Mouse (Mus musculus) heart, embryonic 12.5 days (tissue): ENCODE measurements around the gene Agbl1. TPM values are rescaled to one million over a fixed set of nuclear protein-coding genes. Genes with fewer than 3 reads are reported as not detected.

Source experiments
- ATAC-seq: fragments of 200-750 bp; cut with Nextera tagmentation; 2 replicates; pipeline ENCODE4 v1.8.0; 2017; ENCODE audit warnings: moderate TSS enrichment, moderate library complexity; ENCODE audit not compliant: insufficient number of reproducible peaks, low FRiP score
- H3K27ac ChIP-seq: fragments of 300-500 bp; sonication (generic); 2 replicates; pipeline ENCODE4 v1.5.1; 2016; ENCODE audit warnings: mild to moderate bottlenecking, moderate library complexity; ENCODE audit not compliant: poor library complexity, severe bottlenecking
- H3K27me3 ChIP-seq: fragments of 300-500 bp; sonication (generic); replicated peaks from 2 replicates; pipeline ENCODE4 v1.6.1; 2016; ENCODE audit warnings: mild to moderate bottlenecking, moderate library complexity
- H3K36me3 ChIP-seq: fragments of 300-500 bp; sonication (generic); 2 replicates; pipeline ENCODE4 v1.6.1; 2016; ENCODE audit warnings: mild to moderate bottlenecking, moderate library complexity
- H3K4me1 ChIP-seq: fragments of 300-500 bp; sonication (generic); replicated peaks from 2 replicates; pipeline ENCODE4 v1.6.1; 2016; ENCODE audit warnings: mild to moderate bottlenecking
- H3K4me2 ChIP-seq: fragments of 300-500 bp; sonication (generic); 2 replicates; pipeline ENCODE4 v1.6.1; 2016; ENCODE audit warnings: mild to moderate bottlenecking, moderate library complexity
- H3K4me3 ChIP-seq: fragments of 300-500 bp; sonication (generic); 2 replicates; pipeline ENCODE4 v1.5.1; 2016; ENCODE audit warnings: mild to moderate bottlenecking
- H3K9ac ChIP-seq: fragments of 300-500 bp; sonication (generic); 2 replicates; pipeline ENCODE4 v1.6.1; 2016; ENCODE audit warnings: mild to moderate bottlenecking, moderate library complexity
- H3K9me3 ChIP-seq: fragments of 300-500 bp; sonication (generic); replicated peaks from 2 replicates; pipeline ENCODE4 v1.6.1; 2016; ENCODE audit warnings: mild to moderate bottlenecking, moderate library complexity
- WGBS: fragments of 180-500 bp; shearing (Covaris S2); methylation state at CpG from one replicate; pipeline ENCODE4 v1.1.7; 2016; 5-methylcytosine and 5-hydroxymethylcytosine counted together
- polyA plus RNA-seq: library from polyadenylated mRNA; unstranded; fragments of >200 nt; fragmentation: Nextera tagmentation; extraction: Ambion mirVana; gene quantifications from 2 replicates; pipeline ENCODE4 v1.2.1, GENCODE M21; 2016

Gene Agbl1
- polyA plus RNA-seq, 1 experiment from 2014 or later: not detected

DNA sequence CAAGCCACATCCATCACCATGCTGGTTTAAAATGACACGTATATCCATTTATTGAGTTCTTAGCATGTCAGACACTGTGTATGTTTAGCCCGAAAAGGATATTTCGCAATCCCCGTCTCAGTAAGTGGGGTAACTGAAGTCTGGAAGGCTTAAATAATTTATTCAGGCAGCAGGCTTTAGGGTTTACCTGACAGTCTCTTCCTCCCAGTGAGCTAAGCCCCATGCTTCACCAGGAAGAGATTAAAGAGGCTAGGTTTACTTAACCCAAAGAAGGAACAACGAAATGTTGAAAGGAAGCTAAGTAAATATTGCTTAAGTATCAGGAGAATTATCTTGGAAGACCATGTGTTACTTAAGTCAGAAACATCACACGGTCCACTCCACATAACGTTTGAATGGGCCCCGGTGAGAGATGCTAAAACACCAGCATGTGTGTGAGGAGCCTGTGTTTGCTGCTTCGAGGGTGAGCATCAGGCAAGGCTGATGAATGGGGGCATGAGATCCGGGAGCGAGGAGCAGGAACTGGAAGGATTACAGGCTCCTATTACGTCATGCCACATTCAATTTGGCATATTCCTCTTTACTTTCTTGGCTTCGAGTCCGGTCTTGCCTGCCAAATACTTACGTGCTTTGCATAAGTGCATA is 162.7 kb downstream of the Agbl1 start:
- peak overlapping the region; percentile 41; the same call in 1 of the 2 replicates for H3K4me3 ChIP-seq
- no peak overlapping the region for H3K27ac ChIP-seq
- no peaks in the 10 kb centered on the region for H3K9me3 ChIP-seq
- no peaks in the 10 kb centered on the region for H3K27me3 ChIP-seq
- H3K4me2 ChIP-seq: peak overlapping the region; percentile 67
- WGBS: 21% methylated on average over 15 of the region's 15 CpGs
- H3K9ac ChIP-seq: no peak overlapping the region
- no peaks in the 10 kb centered on the region for H3K36me3 ChIP-seq
- ATAC-seq: no peak
- H3K4me1 ChIP-seq: peaks cover 4% of the 10 kb centered on the region; the same call in 1 of the 2 replicates

- WGBS: 17% methylated on average over 15 of the region's 15 CpGs
- ATAC-seq: peak; percentile 59
- Histone ChIP-seq H3K36me3 (no peaks in the 10 kb centered on the region), H3K4me1 (peaks cover 4% of the 10 kb centered on the region; the same call in 1 of the 2 replicates), H3K4me3 (peak overlapping the region; percentile 41), H3K27me3 (no peaks in the 10 kb centered on the region), H3K27ac (no peak overlapping the region), H3K4me2 (peak overlapping the region; percentile 67), H3K9ac (0 out of 2 replicates have a peak overlapping the region, but pooled peaks have one; percentile 13), H3K9me3 (no peaks in the 10 kb centered on the region)
These were observed 163.5 kb downstream of the Agbl1 start for GRCm38 (mm10) chr7:76392941-76393817.

- no peak for ATAC-seq
- 52% methylated on average over 4 of the region's 4 CpGs for WGBS
- no peaks in the 10 kb centered on the region for H3K27me3 ChIP-seq
These were observed 178.4 kb downstream of the Agbl1 start for GRCm38 (mm10) chr7:76407930-76408557.

DNA sequence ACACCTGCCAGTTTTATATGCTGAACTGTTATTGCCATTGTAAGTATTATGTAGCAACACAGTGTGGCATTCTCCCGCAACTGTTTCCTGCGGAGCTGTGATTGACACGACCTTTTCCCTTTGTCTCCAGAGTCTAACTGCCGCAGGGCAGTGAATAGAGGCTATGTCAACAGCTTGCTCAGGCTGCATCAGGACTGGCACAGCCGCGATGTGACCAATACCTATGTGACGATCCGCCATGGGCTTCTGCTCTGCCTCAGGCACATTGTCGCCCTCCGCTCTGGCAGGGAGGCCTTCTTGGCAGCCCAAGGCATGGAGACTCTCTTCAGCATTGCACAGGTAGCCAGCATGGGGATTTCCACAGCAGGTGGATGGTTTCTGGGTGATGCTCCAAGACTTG is 179.3 kb downstream of the Agbl1 start:
- WGBS: 80% methylated on average over 10 of the region's 10 CpGs
- H3K27me3 ChIP-seq: no peaks in the 10 kb centered on the region
- H3K4me2 ChIP-seq: no peak overlapping the region
- H3K36me3 ChIP-seq: no peaks in the 10 kb centered on the region
- no peak overlapping the region for H3K9ac ChIP-seq
- no peaks in the 10 kb centered on the region for H3K9me3 ChIP-seq
- no peak overlapping the region for H3K27ac ChIP-seq
- no peak overlapping the region for H3K4me3 ChIP-seq
- H3K4me1 ChIP-seq: peaks cover 16% of the 10 kb centered on the region
- ATAC-seq: no peak

More at GRCm38 (mm10) chr7:76407930-76408557, 178.4 kb downstream of the Agbl1 start:
- H3K9ac ChIP-seq: no peak overlapping the region
- no peaks in the 10 kb centered on the region for H3K36me3 ChIP-seq
- H3K9me3 ChIP-seq: no peaks in the 10 kb centered on the region
- no peak overlapping the region for H3K4me2 ChIP-seq
- H3K4me1 ChIP-seq: peaks cover 16% of the 10 kb centered on the region
- H3K27ac ChIP-seq: no peak overlapping the region
- no peak overlapping the region for H3K4me3 ChIP-seq

DNA sequence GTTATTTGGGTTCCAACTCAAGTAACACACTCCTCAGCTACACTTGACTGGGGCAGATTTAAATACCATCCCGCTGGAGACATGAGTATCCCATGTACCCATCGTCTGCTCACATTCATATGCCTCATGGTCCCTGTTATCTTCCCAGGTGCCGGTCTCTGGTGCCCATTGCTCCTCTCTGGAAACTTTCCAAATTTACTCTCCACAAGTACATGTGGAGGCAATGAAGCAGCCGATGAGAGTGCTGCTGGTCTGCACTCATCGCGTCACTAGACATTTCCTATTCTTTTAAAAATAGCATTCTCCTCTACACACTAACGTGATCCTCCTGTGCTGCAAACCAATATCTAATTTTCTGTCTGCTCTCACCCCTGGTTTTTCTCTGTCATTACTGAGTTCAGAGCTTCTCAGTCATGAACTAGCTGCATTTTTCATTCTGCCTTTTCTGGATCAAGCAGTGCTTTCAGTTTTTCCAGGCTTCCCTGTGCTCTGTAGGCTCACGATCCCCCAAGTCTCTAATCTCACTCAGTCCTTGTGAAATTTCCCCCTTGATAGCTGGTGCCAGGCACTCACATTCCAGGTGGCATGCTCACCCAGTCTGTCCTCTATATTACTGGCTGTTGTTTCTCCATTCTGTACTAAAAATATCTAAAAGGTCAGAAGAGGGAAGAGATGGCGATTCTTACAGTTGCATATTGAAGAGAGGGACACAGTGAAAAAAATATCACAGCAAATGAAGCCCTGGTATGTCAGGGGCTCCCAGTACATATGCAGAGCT is 180.9 kb downstream of the Agbl1 start:
- 30% methylated on average over 9 of the region's 9 CpGs for WGBS
- peaks cover 16% of the 10 kb centered on the region for H3K4me1 ChIP-seq
- no peaks in the 10 kb centered on the region for H3K36me3 ChIP-seq
- no peak for ATAC-seq
- H3K4me2 ChIP-seq: peak overlapping the region; percentile 57
- no peaks in the 10 kb centered on the region for H3K9me3 ChIP-seq
- H3K4me3 ChIP-seq: peak overlapping the region; percentile 10
- peak overlapping the region; percentile 36 for H3K27ac ChIP-seq
- no peaks in the 10 kb centered on the region for H3K27me3 ChIP-seq
- no peak overlapping the region for H3K9ac ChIP-seq

GRCm38 (mm10) chr7:76411933-76412587 is 182.4 kb downstream of the Agbl1 start:
- WGBS: 83% methylated on average over 4 of the region's 4 CpGs
- ATAC-seq: no peak
- Histone ChIP-seq H3K27ac (no peak overlapping the region), H3K4me3 (no peak overlapping the region), H3K9ac (no peak overlapping the region), H3K36me3 (no peaks in the 10 kb centered on the region), H3K4me1 (peaks cover 16% of the 10 kb centered on the region), H3K4me2 (no peak overlapping the region), H3K9me3 (no peaks in the 10 kb centered on the region), H3K27me3 (no peaks in the 10 kb centered on the region)

GRCm38 (mm10) chr7:76416084-76416597 is 186.5 kb downstream of the Agbl1 start:
- 62% methylated on average over 3 of the region's 3 CpGs for WGBS
- Histone ChIP-seq H3K4me3 (no peak overlapping the region), H3K4me1 (peaks cover 4% of the 10 kb centered on the region), H3K36me3 (no peaks in the 10 kb centered on the region), H3K27me3 (no peaks in the 10 kb centered on the region), H3K9ac (no peak overlapping the region), H3K9me3 (no peaks in the 10 kb centered on the region), H3K4me2 (no peak overlapping the region), H3K27ac (no peak overlapping the region)
- ATAC-seq: no peak

DNA sequence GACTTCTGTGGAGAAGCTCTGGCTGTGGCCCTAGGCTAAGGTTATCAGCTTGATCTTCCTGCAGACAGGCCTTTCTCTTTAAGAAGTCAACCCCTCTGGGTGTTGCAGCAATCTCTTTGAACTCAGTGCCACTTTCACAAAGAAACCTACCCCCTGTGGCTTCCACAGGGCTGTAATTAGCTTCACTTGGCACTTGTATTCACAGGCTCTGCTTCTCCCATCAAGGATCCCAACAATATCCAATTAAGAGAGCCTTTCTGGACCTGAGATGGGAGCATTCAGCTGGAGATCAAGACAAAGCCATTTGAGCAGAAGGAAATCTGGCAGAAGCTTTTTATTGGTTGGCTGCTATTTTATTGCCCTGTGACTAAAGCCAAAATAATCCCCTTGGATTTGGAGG is 208.9 kb downstream of the Agbl1 start:
- no peaks in the 10 kb centered on the region for H3K27me3 ChIP-seq
- H3K9ac ChIP-seq: no peak overlapping the region
- H3K4me3 ChIP-seq: no peak overlapping the region
- H3K4me2 ChIP-seq: no peak overlapping the region
- no peaks in the 10 kb centered on the region for H3K36me3 ChIP-seq
- H3K4me1 ChIP-seq: no peaks in the 10 kb centered on the region
- no peak overlapping the region for H3K27ac ChIP-seq
- no peak for ATAC-seq
- no peaks in the 10 kb centered on the region for H3K9me3 ChIP-seq

- H3K4me1 ChIP-seq: no peaks in the 10 kb centered on the region
- no peak overlapping the region for H3K4me3 ChIP-seq
- H3K4me2 ChIP-seq: no peak overlapping the region
- H3K27me3 ChIP-seq: no peaks in the 10 kb centered on the region
- no peaks in the 10 kb centered on the region for H3K9me3 ChIP-seq
- H3K9ac ChIP-seq: no peak overlapping the region
- H3K36me3 ChIP-seq: no peaks in the 10 kb centered on the region
- WGBS: 62% methylated on average over 4 of the region's 4 CpGs
- ATAC-seq: no peak
- no peak overlapping the region for H3K27ac ChIP-seq
These were observed 209.3 kb downstream of the Agbl1 start for GRCm38 (mm10) chr7:76438988-76439387.

DNA sequence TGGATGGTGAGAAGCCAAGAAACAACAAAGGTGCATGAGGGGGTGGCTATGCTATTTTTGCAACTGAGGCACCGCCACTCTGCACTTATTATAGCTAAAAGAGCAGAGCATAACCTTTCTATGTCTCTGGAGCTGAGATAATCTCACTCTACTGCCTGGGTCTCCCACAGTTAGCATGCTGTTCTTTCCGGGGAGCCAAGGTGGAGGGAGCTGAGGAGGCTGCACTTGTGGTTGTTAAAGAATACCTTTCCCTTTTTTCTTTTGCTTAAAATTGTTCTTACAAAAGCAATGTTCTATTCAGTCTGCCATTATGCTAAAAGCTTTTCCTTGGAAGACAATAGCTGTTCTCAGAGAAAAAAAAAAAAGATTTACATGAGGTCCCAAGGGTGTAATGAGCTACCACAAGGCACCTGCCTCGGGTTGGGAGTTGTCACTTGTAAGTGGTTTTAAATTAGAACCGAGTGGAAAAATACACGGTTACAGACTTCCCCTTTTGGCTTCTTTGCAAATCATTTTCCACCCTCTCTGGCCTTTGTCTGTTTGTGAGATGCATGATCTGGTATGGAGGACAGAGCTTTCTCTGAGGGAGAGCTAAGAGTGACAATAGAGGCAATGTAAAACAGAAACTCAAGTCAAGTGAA is 232.8 kb downstream of the Agbl1 start:
- WGBS: 44% methylated on average over 5 of the region's 5 CpGs
- Histone ChIP-seq H3K27ac (no peak overlapping the region), H3K27me3 (no peaks in the 10 kb centered on the region), H3K36me3 (no peaks in the 10 kb centered on the region), H3K4me2 (no peak overlapping the region), H3K9me3 (no peaks in the 10 kb centered on the region), H3K4me1 (no peaks in the 10 kb centered on the region), H3K4me3 (no peak overlapping the region), H3K9ac (no peak overlapping the region)
- ATAC-seq: no peak
